Mouse (Mus musculus): ENCODE data around the gene A830018L16Rik. TPM values are rescaled to one million over a fixed set of nuclear protein-coding genes. Genes with fewer than 3 reads are reported as not detected.

A830018L16Rik gene
- total and polyA plus RNA-seq, 2 experiments from 2014 or later = 10.7 to 18.3 TPM

DNA sequence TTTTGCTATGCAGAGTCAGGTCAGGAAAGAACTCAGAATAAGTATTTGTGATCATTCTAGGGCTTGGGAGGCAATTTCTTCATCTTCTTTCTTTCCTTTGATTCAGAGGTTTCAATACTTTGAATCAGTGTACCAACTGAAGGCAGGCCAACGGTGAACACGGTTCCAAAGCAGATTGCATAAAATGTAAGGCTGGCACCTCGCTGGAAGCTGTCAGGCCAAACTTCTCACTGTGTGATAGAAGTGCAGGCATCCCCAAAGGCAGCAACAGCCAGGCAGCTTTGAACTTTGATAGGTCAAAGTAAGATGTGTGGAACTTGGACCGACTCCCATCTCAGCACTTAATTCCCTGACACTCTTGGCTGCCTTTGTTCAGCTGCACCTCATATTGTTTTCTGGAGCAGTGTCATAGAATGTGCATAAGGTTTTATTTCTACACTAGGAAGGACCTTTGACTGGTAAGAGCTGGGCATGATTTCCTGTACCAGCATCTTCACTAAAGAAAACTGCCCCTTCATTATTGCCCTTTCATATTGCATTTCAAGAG is 568.8 kb downstream of the A830018L16Rik start:
- Histone ChIP-seq H3K4me2 (ENCODE audit: low read depth, low read length) (no peak overlapping the region), H3K4me1 (ENCODE audit: insufficient read depth, low read length) (no peaks in the 10 kb centered on the region), H3K36me3 (ENCODE audit: insufficient read depth, low read length) (no peaks in the 10 kb centered on the region), H3K27ac (no peak overlapping the region), H3K9ac (replicated peaks; ENCODE audit: low read length) (no peak overlapping the region), H3K9me3 (ENCODE audit: low read length) (no peaks in the 10 kb centered on the region), H3K27me3 (ENCODE audit: insufficient read depth, low read length) (no peaks in the 10 kb centered on the region), H3K4me3 (ENCODE audit: low read length) (no peak overlapping the region)
- 58% methylated on average over 4 of the region's 4 CpGs for WGBS
- DNase-seq (ENCODE audit: low spot score) (no peak), ATAC-seq (no peak)
- no peak for TF ChIP-seq CTCF (IDR thresholded peaks at IDR 0.05; ENCODE audit: low read depth)

DNA sequence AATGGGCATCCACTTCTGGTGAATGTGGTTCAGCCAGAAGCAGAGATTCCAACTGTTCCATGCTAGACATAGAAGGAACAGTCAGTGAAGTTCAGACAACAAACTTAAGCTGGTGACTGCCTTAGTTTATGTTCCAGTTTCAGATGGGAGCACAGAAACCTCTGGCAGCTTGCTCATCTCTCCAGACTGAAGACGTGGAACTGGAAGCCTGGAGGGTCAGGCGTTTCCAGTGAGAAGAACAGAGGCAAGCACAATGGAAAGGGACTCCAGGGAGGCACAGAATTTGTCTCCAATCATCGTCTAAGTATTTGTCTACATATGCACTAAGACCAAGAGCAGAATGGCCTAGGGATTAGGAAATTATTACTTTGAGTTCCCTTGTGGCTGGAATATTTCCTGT is 576.1 kb downstream of the A830018L16Rik start:
- no peak for TF ChIP-seq CTCF (IDR thresholded peaks at IDR 0.05; ENCODE audit: low read depth)
- 77% methylated on average over 3 of the region's 3 CpGs for WGBS
- no peak overlapping the region for H3K27ac ChIP-seq
- no peak overlapping the region for H3K9ac ChIP-seq (replicated peaks; ENCODE audit: low read length)
- ATAC-seq (no peak), DNase-seq (ENCODE audit: low spot score) (no peak)
- no peaks in the 10 kb centered on the region for H3K36me3 ChIP-seq (ENCODE audit: insufficient read depth, low read length)
- H3K4me2 ChIP-seq (ENCODE audit: low read depth, low read length) = no peak overlapping the region
- no peaks in the 10 kb centered on the region for H3K4me1 ChIP-seq (ENCODE audit: insufficient read depth, low read length)
- no peak overlapping the region for H3K4me3 ChIP-seq (ENCODE audit: low read length)
- H3K9me3 ChIP-seq (ENCODE audit: low read length) = no peaks in the 10 kb centered on the region
- H3K27me3 ChIP-seq (ENCODE audit: insufficient read depth, low read length) = no peaks in the 10 kb centered on the region

DNA sequence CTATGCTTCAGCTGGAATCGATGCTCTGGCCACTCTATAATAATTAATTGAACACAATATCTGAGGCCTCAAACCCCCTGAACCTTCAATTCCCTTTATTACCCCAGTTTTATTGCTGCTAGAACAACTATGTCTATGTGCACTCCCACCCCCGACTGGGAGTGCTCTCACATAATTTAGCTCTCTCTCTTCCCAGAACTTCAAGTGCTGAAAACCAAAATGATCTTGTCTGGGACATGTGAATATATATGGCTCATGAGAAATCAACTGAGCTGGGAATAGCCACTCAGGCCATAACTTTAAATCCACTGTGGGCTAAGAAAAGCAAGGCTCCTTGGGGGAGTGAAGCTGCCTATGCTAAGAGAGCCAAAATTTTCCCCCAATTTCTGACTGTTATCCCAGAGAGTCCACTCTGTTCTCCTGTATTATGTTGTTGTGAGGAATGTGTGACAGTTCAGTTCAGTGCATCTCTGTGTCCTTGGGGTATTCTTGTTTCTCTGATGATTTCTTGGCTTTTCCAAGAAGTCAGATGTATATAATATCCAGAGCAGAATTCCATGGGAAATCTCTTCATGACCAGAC is 582.5 kb downstream of the A830018L16Rik start:
- H3K4me1 ChIP-seq (ENCODE audit: insufficient read depth, low read length) = no peaks in the 10 kb centered on the region
- ATAC-seq (no peak), DNase-seq (ENCODE audit: low spot score) (no peak)
- no peak for TF ChIP-seq CTCF (IDR thresholded peaks at IDR 0.05; ENCODE audit: low read depth)
- no peak overlapping the region for H3K27ac ChIP-seq
- no peak overlapping the region for H3K9ac ChIP-seq (replicated peaks; ENCODE audit: low read length)
- H3K9me3 ChIP-seq (ENCODE audit: low read length) = no peaks in the 10 kb centered on the region
- H3K4me3 ChIP-seq (ENCODE audit: low read length) = no peak overlapping the region
- no peaks in the 10 kb centered on the region for H3K36me3 ChIP-seq (ENCODE audit: insufficient read depth, low read length)
- 74% methylated on average over 2 of the region's 2 CpGs for WGBS
- no peaks in the 10 kb centered on the region for H3K27me3 ChIP-seq (ENCODE audit: insufficient read depth, low read length)
- no peak overlapping the region for H3K4me2 ChIP-seq (ENCODE audit: low read depth, low read length)

DNA sequence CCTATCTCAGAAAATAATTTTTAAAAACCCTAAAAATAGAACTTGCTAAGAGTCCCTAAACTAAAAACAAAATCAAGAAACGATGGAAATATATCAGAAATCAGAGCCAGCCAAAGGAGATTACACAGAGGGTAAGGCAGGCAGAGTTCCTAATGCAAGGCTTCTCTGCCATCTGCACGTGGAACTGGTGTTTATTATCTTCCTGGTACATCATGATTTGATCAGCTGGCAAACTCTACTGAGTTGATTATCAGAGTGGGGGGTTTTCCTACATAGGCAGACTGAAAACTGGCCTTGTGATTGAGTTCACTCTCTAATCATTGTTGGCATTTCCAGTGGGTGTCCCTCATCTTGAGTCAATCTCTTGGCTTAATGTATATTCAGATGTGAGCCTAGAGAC is 583.7 kb downstream of the A830018L16Rik start:
- H3K4me3 ChIP-seq (ENCODE audit: low read length) = no peak overlapping the region
- H3K9me3 ChIP-seq (ENCODE audit: low read length) = no peaks in the 10 kb centered on the region
- no peaks in the 10 kb centered on the region for H3K36me3 ChIP-seq (ENCODE audit: insufficient read depth, low read length)
- no peak overlapping the region for H3K4me2 ChIP-seq (ENCODE audit: low read depth, low read length)
- no peak for TF ChIP-seq CTCF (IDR thresholded peaks at IDR 0.05; ENCODE audit: low read depth)
- H3K27me3 ChIP-seq (ENCODE audit: insufficient read depth, low read length) = no peaks in the 10 kb centered on the region
- DNase-seq (ENCODE audit: low spot score) (no peak), ATAC-seq (no peak)
- 62% methylated on average over 2 of the region's 2 CpGs for WGBS
- no peak overlapping the region for H3K27ac ChIP-seq
- H3K4me1 ChIP-seq (ENCODE audit: insufficient read depth, low read length) = no peaks in the 10 kb centered on the region
- no peak overlapping the region for H3K9ac ChIP-seq (replicated peaks; ENCODE audit: low read length)

DNA sequence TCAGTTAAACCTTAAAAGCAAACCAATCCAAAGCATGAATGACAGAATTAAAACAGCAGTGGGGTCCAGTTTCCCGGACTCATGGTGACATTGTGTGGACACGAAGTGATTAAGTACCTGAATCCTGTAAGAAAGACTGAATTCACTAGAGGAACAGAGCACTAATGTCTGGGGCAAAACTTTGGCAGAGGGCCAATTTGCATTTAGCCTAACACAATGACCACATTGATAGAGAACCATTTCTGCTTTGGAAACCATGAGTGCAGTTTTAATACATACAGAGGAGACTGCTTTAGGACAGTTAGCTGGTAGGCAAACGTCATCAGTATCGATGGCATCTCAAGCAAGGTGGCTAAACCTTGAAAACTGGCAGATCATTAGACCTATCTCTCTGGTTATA is 586.7 kb downstream of the A830018L16Rik start:
- Histone ChIP-seq H3K9ac (replicated peaks; ENCODE audit: low read length) (no peak overlapping the region), H3K4me1 (ENCODE audit: insufficient read depth, low read length) (no peaks in the 10 kb centered on the region), H3K4me2 (ENCODE audit: low read depth, low read length) (no peak overlapping the region), H3K27ac (no peak overlapping the region), H3K27me3 (ENCODE audit: insufficient read depth, low read length) (no peaks in the 10 kb centered on the region), H3K4me3 (ENCODE audit: low read length) (no peak overlapping the region), H3K9me3 (ENCODE audit: low read length) (no peaks in the 10 kb centered on the region), H3K36me3 (ENCODE audit: insufficient read depth, low read length) (no peaks in the 10 kb centered on the region)
- DNase-seq (ENCODE audit: low spot score) (peak; percentile 61), ATAC-seq (peak; percentile 73)
- TF ChIP-seq CTCF (IDR thresholded peaks at IDR 0.05; ENCODE audit: low read depth) = no peak
- WGBS = 32% methylated on average over 4 of the region's 4 CpGs

DNA sequence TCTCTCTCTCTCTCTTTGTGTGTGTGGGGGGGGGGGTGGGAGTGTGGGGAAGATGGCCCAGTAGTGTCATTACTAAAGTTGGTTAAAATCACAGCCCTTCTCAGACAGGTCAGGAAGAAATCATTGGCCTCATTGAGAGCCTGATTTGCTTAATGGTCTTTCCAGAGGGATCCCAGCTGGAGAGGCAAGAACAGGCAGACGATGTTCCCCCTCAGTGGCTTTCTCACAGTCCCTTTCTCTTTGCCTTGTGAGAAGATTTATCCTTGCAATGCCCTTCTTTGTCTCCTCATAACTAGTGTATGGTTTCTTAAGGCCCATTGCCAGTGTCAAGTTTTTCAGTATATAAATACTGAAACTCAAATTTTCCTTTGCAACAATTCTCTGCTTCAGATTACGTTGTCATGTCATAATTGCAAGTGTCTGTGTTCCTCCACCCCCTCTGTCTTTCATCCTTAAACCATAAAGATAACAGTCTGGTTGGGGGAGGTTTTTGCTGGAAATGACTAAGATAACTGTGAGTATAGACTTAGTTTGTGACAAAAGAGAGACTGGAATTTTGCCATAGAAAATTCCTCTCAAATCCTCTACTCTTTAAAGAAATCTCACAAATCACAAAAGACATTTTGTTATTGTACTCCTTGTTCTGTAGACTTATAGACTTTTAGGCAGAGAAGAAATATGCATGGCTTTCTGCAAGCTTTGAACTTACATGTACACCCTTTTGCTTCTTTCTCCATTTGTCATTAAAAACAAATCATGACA is 595.1 kb downstream of the A830018L16Rik start:
- TF ChIP-seq CTCF (IDR thresholded peaks at IDR 0.05; ENCODE audit: low read depth) = no peak
- 44% methylated on average over 2 of the region's 2 CpGs for WGBS

DNA sequence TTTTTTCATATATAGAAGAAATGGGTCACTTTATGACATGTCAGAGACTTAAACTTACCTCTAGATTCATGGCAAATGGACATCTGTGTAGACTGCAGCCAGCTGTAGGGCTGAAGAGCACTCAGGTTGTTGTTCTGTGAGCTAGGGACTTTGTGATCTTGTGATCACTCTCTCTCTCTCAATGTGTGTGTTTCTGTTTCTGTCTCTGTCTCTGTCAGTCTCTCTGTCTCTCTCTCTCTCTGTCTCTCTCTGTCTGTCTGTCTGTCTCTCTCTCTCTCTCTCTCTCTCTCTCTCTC is 595.6 kb downstream of the A830018L16Rik start:
- no peak for DNase-seq (ENCODE audit: low spot score)
- Histone ChIP-seq H3K9ac (replicated peaks; ENCODE audit: low read length) (no peak overlapping the region), H3K9me3 (ENCODE audit: low read length) (no peaks in the 10 kb centered on the region), H3K36me3 (ENCODE audit: insufficient read depth, low read length) (no peaks in the 10 kb centered on the region), H3K4me3 (ENCODE audit: low read length) (no peak overlapping the region), H3K4me1 (ENCODE audit: insufficient read depth, low read length) (no peaks in the 10 kb centered on the region), H3K27me3 (ENCODE audit: insufficient read depth, low read length) (no peaks in the 10 kb centered on the region), H3K27ac (no peak overlapping the region), H3K4me2 (ENCODE audit: low read depth, low read length) (no peak overlapping the region)
- ATAC-seq = no peak
- no peak for TF ChIP-seq CTCF (IDR thresholded peaks at IDR 0.05; ENCODE audit: low read depth)

More for the DNA sequence above, 595.1 kb downstream of the A830018L16Rik start:
- Histone ChIP-seq H3K36me3 (ENCODE audit: insufficient read depth, low read length) (no peaks in the 10 kb centered on the region), H3K4me1 (ENCODE audit: insufficient read depth, low read length) (no peaks in the 10 kb centered on the region), H3K27ac (no peak overlapping the region), H3K4me2 (ENCODE audit: low read depth, low read length) (no peak overlapping the region), H3K9me3 (ENCODE audit: low read length) (no peaks in the 10 kb centered on the region), H3K4me3 (ENCODE audit: low read length) (no peak overlapping the region), H3K9ac (replicated peaks; ENCODE audit: low read length) (no peak overlapping the region), H3K27me3 (ENCODE audit: insufficient read depth, low read length) (no peaks in the 10 kb centered on the region)
- no peak for DNase-seq (ENCODE audit: low spot score)
- no peak for ATAC-seq
